Mouse (Mus musculus): ENCODE measurements at regions not wholly inside any gene's neighbourhood (a gene's known extent, or its start where the extent isn't known, plus 50 kb on each side); places are given as distances from the start of the nearest gene placed in this dataset.

GRCm38 (mm10) chr5:107035376-107035775, 71.3 kb downstream of the Cdc7 start:
- no peak for DNase-seq

- DNase-seq: no peak
Measured at GRCm38 (mm10) chr5:107035782-107036181, 71.7 kb downstream of the Cdc7 start.

- no peak for DNase-seq
Measured at GRCm38 (mm10) chr5:107036475-107036874, 72.4 kb downstream of the Cdc7 start.

- DNase-seq: no peak
Measured at GRCm38 (mm10) chr5:107037087-107037486, 73.0 kb downstream of the Cdc7 start.

- DNase-seq: no peak
Measured at GRCm38 (mm10) chr5:107039340-107039739, 75.2 kb downstream of the Cdc7 start.

GRCm38 (mm10) chr5:107039956-107040355, 75.8 kb downstream of the Cdc7 start:
- no peak for DNase-seq

- no peak for DNase-seq
Measured at GRCm38 (mm10) chr5:107040489-107040888, 76.4 kb downstream of the Cdc7 start.

- no peak for DNase-seq
Measured at GRCm38 (mm10) chr5:107045163-107045562, 81.0 kb downstream of the Cdc7 start.

GRCm38 (mm10) chr5:107046501-107046931, 82.4 kb downstream of the Cdc7 start:
- no peak for DNase-seq

GRCm38 (mm10) chr5:107048607-107049006, 84.5 kb downstream of the Cdc7 start:
- DNase-seq: no peak

- no peak for DNase-seq
Measured at GRCm38 (mm10) chr5:107050076-107050475, 86.0 kb downstream of the Cdc7 start.

- no peak for DNase-seq
Measured at GRCm38 (mm10) chr5:107051868-107052267, 87.7 kb downstream of the Cdc7 start.

GRCm38 (mm10) chr5:107054900-107055452, 90.9 kb downstream of the Cdc7 start:
- DNase-seq: no peak

- DNase-seq: peak; percentile 49
Measured at GRCm38 (mm10) chr5:107055455-107055854, 91.3 kb downstream of the Cdc7 start.

Measured in embryo, embryonic 11 days (tissue).